Mouse (Mus musculus) spleen, postnatal 14 days (tissue): ENCODE measurements around the gene Atad2b.
"Not testable (repeated sequence)": the region's sequence is repeated elsewhere in the genome, so short reads cannot be mapped to it uniquely, and the experiment has no call there.

Experiments used
- DNase-seq, 2 experiments: peaks; one replicate each; pipeline ENCODE4 v3.0.0; 2021 to 2022; ENCODE audit warnings: low spot score in 2 of 2

Atad2b gene

DNA sequence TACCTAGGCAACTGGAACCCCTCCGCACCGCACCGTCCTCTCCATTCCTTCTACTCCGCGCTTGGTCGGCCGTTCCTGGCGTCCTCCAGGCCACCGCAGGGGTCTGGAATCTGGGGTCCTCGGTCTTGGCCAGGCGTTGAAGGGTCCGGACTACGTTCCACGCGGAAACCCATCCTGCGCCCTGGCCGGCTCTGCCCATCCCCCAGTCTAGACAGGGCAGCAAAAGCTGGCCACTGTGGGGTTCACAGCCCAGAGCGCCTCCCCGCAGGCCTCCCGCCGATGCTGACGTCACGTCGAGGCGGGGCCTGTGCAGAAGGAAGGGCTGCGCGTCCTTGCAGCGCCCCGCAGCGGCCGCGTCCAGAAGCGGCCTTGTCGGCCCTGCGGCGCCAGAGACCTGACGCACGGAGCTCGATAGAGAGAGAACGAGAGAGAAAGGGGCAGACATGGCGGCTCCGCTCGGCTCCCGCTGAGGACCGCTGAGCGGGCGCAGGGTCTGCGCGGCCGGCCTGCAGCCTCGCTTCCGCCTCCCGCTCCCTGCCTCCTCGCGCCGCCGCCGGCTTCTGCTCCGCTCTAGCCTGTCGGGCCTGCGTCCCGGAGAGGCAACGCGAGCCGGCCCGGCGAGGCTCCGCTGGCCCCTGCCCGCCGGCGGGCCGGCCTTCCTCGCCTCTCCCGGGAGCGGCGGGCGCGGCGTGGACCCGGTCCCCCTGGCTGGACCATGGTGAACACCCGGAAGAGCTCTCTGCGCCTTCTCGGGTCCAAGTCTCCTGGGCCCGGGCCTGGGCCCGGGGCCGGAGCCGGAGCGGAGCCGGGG, at the start of gene Atad2b:
Gene Atad2b, plus strand, starts transcription at position 360 of the 811 bp plus-strand sequence.
- peak; percentile 96 to 98 for DNase-seq

DNA sequence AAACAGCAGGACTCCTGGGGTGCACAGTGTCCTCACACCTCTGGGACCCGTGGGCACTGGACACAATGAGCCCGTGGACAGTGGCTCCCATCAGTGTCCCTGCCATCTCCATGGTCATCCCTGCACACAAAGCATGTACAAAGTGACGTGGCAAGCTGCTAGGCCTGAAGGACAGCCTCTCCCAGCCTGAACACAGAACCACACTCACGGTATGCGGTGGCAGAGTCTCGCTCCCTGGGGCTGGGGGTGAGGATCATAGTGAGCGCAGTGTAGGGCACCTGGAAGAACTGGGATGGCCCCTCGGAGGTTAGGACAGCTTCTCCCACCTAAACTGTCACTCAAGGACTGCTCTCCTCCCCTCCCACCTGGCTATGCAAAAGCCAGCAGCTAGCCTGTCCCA, 48.2 kb upstream of the Atad2b start:
- DNase-seq = no peak

DNA sequence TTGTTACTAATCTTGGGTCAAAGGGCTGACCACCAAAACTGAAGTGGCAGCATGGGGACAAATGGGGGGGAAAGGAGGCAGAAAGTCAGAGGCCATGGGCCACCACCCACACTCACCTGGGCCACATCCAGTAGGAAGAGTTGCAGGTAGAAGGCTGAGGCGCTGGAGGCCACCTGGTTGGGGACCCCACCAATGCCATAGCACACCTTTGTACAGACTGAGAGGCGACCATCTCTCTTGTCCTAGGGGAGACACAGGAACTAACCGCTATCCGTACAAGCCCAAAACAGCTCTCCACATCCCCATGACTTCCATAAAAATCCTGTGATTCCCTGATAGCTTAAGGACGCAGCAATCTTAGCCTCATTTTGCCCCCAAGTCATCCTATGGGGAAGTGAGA, 45.9 kb upstream of the Atad2b start:
- DNase-seq = no peak

DNA sequence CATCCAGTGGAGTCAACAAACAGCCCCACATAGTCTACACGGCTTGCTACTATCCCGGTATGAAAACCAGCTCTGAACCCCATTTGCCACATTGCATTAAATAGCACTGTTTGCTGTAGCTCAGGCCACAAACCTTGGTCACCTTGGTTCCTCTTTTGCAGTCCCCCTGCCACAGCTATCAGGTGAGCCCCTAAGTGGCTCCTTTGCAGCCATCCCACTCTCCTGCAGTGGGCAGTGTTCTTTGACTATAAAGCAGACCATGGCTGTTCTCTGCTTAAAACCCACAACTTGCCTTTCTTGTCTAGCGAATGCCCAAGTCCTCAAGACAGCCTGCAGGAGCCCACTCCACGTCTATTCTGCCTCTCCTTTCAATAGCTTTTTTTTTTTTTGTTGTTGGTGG, 44.9 kb upstream of the Atad2b start:
- no peak for DNase-seq

DNA sequence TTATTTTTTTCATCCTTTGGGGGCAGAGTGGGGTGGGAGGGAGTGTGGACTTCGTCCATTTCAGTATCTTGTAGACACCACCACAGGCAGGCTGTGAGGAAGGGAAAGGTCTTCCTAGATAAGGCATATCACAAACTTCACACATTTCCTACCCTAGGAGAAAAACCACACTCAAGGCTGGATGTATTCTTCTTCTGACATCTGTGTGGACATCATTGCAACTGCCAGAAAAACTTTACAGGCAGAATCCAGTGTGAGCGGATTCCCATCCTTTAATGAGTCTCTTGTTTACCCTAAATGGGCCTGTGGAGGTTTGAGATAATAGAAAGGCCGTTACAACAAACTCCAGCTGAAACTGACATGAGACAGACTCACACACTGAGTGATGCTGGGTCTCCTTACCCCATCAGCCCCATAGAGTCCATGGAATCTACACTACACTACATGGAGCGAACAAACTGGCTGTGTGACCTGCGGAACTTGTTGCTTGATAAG, 44.1 kb upstream of the Atad2b start:
- peak in 1 of 2 experiments; percentile 7 for DNase-seq

DNA sequence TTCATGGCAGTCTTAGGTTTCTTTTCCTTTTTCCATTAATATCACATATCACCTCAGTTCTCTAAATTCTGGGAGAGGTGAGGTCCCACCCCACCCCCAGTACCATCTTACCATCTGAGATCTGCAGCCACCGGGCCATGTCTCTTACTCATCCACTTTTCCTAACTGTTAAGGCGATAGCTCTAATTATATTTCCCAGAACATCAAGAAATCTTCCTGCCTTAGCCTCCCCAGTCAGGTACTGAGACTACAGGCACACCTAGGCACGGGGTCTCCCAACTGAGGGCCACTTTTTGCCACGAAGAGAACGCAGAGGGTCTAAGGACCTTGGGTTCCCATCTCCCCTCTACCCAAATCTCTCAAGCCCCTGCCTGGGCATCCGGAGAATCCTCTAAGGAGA, 43.6 kb upstream of the Atad2b start:
- no peak for DNase-seq

DNA sequence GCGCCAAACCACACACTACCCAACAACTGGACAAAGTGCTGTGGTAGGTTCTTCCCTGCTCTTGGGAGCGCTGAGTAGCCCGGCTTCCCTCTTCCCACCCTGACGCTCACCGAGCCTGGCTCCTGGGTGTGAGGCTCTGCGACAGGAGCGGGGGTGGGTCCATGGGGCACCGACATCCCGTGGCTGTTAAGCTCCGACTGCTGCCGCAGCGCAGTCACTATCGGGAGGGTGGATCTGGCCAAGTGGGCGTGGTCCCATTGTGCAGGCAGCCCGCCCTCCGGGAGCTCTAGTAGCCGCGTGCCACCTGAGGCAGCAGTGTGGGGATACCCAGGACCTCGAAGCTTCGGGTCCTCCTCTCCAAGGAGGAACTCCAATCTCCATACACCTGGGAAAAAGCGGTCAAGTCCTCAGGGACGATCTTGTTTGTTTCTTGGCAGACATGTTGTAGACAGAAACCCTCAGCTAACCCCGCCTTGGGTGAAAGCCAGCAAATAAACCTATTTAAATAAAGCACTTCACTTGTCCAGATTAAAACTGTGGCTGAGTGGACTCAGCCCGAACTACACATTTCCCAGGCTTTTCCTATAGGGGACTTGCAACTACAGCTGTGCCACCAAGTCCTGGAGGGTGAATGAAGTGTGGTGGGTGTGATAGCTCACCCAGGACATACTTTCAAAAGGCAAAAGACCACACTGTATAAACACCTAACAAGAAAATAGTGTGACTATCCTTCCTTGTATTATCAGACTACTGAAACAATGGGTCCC, 42.8 kb upstream of the Atad2b start, which contains the start of gene Mfsd2b:
Gene Mfsd2b, minus strand, starts transcription at position 199 of the 767 bp plus-strand sequence.
- DNase-seq = peak; percentile 78

DNA sequence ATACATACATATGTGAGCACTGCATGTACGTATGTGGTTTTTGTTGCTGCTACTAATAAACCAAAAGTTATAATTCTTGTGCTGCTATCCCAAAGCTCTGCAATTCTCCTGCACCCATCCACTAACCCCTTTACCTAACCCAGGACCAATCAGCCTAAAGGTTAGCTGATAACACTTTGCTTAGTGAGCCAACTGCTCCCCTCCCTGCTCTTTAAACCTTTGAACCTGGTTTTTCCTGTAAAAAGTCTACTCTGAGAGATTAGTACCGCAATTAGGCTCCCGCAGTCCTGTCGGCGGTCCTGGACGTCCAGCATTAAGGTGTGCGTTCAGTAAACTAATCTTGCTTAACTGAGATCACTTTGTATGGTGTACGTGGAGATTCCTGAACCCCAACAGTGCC, 41.5 kb upstream of the Atad2b start:
- DNase-seq = no peak

DNA sequence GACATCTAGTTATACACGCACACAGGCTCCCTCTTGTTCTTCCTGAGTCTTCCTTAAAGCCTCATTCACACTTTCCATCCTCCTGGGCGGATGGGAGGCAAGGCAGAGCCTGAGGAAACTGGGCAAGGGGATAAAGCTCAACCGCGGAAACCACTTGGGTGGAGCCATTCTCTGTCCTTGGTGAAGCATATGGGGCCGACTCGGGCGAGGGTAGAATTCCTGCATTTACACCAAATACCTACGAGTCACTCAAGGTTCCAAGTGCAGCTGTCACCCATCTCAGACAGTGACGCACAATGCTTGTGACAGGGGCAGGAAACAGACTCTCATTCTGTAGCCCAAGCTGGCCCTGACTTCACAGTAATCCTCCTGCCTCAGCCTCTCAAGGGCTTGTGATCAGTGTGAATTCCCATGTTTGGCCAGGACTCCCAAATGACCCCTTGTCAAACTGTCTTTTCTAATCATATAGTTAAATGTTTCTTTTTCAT, 38.8 kb upstream of the Atad2b start:
- no peak for DNase-seq

DNA sequence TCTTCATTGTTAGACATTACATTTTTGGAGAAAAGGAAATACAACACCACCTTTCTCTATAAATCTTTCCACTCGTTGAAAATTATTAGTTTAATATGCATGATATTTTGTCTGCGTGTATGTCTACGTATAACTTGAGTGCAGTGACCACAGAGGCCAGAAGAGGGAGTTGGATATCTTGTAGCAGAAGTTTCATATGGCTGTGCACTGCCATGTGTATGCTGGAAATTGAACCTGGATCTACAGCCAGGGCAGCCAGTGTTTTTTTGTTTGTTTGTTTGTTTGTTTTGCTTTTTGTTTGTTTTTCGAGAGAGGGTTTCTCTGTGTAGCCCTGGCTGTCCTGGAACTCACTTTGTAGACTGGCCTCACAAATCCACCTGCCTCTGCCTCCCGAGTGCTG, 38.1 kb upstream of the Atad2b start:
- DNase-seq = peak in 1 of 2 experiments; percentile 21

DNA sequence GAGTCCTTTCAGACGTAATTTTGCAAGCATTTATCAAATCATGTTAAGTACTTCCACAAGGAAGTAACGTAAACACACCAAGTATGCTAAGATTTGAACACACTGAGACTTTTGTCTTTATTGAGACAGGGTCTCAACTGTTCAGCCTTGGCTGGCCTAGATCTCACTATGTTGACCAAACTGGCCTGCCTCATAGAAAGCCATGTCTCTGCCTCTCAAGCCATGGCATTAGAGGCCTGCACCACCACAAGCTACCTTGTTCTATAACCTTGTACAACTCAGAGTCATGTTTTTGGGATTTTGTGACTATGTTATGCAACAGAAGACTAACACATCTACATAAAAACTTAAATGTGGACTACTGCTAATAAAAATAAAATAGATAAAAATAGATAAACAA, 35.1 kb upstream of the Atad2b start:
- DNase-seq = no peak

DNA sequence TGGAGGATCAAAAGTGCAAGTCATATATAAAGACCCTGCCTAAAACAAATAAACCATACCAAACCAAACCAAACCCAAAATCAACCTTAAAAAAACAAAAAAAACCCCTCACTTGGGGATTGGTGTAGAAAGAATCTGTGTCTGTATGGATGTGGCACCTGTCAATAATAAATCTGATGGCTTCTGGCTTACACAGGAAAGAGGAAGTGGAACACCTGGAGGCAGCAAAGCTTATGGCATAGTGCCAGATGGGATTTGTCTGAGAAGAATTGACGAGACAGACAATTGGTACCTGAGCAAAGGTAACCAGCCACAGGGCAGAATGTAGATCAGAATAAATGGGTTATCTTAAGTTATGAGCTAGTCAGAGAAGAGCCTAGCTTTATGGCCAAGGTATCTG, 32.1 kb upstream of the Atad2b start:
- DNase-seq = no peak

DNA sequence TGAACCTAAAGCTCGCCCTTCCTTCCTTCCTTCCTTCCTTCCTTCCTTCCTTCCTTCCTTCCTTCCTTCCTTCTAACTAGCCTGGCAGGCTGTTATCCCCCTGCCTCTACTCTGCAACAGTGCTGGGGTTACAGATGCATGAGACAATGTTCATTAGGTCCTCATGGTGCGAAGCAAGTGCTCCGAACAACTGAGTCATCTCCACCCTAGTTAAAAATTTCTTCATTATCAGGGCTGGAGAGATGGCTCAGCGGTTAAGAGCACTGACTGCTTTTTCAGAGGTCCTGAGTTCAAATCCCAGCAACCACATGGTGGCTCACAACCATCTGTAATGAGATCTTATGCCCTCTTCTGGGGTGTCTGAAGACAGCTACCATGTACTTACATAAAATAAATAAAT, 30.6 kb upstream of the Atad2b start:
- not testable (repeated sequence) for DNase-seq

DNA sequence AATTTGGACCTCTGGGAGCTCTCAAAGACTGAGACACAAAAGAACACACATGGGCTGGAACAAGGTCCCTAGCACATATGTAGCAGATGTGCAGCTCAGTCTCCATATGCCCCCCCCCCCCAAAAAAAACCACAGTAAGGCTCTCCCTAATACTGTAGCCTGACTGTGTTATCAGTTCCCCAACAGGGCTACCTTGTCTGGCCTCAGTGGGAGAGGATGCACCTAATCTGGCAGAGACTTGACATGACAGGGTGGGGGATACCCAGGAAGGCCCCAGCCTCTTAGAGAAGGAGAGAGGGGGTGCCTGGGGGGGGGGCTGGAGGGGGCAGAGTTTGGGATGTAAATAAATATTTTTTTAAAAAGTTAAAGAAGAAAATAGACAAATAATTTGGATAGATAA, 28.4 kb upstream of the Atad2b start:
- no peak for DNase-seq

DNA sequence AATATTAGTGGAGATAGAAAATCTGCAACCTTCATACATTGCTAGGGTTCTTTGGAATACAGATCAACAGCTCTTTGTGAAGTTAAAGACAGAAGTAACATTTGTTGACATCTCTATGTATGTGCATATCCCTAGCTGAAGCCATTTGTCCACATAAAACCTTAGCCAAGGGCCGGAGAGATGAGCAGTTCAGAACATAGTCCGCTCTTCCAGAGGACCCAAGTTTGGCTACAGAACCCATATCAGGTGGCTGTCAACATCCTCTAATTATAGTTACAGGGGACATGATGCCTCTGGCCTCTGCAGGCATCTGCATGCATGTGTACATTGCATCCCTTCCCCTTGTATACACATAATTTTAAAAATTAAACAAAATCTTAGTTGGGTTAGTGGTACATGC, 27.9 kb upstream of the Atad2b start:
- no peak for DNase-seq

DNA sequence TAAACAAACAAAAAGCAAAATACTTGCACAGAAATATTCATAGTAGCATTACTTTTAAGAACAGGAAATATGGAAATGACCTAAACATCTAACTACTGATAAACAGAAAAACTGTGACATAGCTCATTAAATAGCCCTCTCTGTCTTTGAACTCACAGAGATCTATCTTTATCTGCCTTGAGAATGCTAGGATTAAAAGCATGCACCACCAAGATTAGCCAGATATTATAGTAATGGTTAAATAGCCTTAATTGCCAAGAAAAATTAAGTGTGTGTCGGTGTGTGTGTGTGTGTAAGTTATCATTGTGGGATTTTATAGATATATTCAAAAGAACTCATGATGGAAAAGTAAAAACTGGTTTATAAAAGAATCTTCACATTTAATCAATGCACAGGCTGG, 27.3 kb upstream of the Atad2b start:
- DNase-seq = no peak

DNA sequence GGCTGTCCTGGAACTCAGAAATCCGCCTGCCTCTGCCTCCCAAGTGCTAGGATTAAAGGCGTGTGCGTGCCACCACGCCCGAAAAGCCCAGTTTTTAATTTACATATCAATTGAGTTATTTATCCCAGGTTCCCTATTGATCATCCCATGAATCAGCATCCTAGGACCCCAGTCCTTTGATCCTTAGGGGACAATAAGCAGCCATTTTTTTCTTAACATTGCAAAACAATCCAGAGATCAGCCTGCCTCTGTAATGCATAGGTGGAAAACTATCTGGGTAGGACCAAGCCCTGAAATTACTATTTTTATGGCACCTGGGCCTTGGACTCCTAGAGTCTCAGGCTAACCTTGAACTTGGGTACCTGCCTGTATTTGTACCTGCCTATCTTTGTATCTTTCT, 19.1 kb upstream of the Atad2b start:
- no peak for DNase-seq

DNA sequence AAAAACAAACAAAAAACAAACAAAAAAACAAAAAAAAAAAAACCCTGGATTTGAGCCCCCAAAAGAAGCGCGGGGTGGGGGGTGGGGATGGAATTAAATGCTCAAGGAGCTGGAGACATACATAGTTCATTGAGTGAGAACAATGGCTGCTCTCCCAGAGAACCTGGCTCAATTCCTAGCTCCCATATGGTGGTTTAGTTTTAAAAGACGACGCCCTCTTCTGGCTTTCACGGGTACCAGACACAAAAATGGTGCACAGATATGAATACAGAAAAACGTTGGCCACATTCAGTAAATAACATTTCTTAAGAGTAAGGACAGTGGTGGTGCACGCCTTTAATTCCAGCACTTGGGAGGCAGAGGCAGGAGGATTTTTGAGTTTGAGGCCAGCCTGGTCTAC, 11.2 kb upstream of the Atad2b start:
- no peak for DNase-seq

DNA sequence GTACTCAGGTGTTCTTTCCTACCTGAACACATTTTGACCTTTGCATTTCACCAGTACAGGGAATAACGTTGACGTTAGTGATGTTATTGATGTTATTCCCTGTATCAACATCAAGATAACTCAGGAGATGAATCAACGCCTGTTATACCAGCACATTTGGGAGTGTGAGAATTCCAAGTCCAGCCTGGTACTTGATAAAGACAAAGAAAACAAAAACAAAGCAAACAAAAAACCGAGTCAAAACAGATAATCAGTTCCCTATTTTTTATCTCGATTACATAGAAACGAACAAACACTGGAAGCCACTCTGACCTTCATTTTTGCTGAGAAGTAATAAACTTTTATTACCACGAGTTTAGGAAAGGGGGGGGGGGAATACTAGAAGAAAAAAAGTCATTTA, 10.7 kb upstream of the Atad2b start:
- no peak for DNase-seq

DNA sequence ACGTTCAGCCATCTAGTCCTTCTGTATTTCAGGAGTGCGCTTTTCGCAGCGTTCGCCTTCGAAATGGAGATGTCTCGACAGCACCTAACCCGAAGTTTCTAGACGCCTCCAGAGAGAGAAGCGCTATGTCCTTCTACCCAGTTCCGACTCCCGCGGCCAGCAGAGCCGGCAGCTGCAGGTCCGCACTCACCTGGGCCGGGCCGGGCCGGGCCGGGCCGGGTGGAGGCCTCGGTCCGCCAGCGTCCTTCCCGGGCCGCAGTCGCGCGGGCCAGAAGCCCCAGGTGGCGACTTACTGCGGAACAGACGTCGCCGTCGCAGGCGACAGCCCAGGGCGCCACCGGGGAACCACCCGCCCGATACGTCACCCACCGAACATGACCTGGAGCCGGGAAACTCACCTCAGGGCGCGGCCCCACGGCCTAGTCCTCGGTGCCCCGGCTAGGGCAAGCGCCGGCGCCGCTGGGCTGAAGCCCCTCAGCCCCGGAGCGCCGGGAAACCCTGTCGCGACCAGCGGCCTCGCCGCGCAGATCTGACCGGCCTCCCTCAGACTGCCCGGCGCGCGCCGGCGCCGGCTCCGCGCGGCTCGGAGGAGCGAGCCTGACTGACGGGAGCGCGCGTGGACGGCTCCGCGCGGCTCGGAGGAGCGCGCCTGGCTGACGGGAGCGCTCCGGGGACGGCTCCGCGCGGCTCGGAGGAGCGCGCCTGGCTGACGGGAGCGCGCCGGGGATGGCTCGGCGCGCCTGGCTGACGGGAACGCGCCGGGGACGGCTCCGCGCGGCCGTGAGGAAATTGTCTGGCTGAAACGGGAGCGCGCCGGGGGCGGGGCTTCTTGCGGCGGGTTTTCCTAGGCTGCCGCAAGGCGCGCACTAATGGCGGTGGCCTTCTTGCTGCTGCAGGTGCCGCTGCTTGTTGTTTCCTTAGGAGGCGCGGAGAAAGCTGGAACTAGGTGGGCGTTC, 9.9 kb upstream of the Atad2b start, which contains the start of gene Ubxn2a:
Gene Ubxn2a, minus strand, starts transcription at position 755 of the 956 bp plus-strand sequence.
- peak; percentile 92 to 95 for DNase-seq

DNA sequence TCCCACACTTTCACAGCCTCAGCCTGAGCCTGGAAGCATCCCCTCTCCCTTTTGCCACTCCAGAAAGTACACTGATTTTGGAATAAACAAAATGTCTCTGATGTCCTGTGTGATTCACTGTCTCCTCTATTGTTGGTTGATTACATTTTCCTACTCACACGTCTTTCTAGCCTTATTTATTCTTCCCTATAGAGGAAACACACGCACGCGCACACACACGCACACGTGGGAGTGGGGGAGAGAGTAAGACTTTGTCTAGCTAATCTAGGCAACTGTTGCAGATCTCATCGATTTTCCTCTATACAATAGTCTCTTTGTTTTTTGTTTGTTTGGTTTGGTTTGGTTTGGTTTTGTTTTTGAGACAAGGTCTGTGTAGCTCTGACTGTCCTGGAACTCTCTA, 8.8 kb upstream of the Atad2b start:
- no peak for DNase-seq
